ENCODE assay signal across 24 mouse cellular contexts in the genomic region with DNA sequence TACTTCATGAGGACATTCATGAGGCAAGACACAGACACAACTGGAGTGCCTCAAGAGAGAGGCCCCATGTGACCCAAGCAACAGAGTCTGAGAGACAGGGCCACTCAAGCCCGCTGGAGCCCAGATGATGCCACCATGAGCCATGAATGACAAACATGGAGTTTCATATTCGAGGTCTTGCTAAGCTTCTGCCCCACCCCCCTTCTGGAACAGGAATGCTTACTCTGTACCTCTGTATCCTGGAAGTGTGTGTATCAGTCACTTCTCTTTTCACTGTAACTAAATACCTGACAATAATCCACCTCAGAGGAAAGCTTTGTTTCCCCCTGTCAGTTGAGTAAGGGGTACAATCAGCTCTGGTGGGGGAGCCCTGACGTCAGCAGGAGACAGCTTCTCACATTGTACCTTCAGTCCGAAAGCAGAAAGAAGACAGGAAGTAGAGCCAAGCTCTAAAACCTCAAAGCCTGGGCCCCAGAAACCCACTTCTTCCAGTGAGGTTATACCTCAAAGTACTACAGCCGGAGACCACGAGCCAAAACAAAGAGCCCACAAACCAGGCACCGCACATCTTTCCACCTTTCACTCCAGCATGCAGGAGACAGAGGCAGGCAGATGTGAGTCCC. TPM values are rescaled to one million over a fixed set of nuclear protein-coding genes. Genes with fewer than 3 reads are reported as not detected.
DNase-seq lines count a peak whose midpoint lies in the region; TF ChIP-seq lines count a peak whose summit lies in the region.
"Had no signal": no experiment of that assay in that cellular context is flagged by ENCODE, and none has a peak within 500 bp of the region (broad histone marks: within the 10 kb centered on the region; RNA-seq: fewer than 3 reads in every experiment).

No protein-coding gene starts in this region.

- H3K36me3 ChIP-seq in macrophage (ENCODE audit: inconsistent target), result no peaks in the 10 kb centered on the region
- H3K36me3 ChIP-seq: embryonic facial prominence, embryonic 15.5 days; G1E; heart, embryonic 15.5 days; limb, embryonic 15.5 days; liver, embryonic 15.5 days; midbrain, embryonic 12.5 days; stomach, embryonic 15.5 days had no signal

- H3K27ac ChIP-seq in bone marrow, adult 2 months (ENCODE audit: control insufficient read depth, insufficient read depth, low read depth, low read length, poor library complexity), result peak overlapping the region; percentile 70
- H3K27ac ChIP-seq in macrophage, result peak overlapping the region; percentile 98
- H3K27ac ChIP-seq: embryonic facial prominence, embryonic 15.5 days; heart, embryonic 15.5 days; hindbrain, embryonic 14.5 days; kidney, postnatal 0 days; limb, embryonic 15.5 days; liver, embryonic 15.5 days; midbrain, embryonic 12.5 days; stomach, embryonic 15.5 days had no signal

- 19% methylated on average over 7 of the region's 7 CpGs for WGBS in bone marrow, adult 2 months
- WGBS in macrophage (ENCODE audit: missing documents), result 17% methylated on average over 7 of the region's 7 CpGs

- TF ChIP-seq CTCF in bone marrow, adult 2 months (IDR thresholded peaks at IDR 0.05; ENCODE audit: control insufficient read depth, insufficient read depth, low read length), result no peak

- peak; percentile 43 for DNase-seq in spleen, postnatal 36 days (ENCODE audit: low spot score in 2 of 2)
- no peak for DNase-seq in spleen, adult 18-20 months
- DNase-seq in heart, adult 8-10 months (ENCODE audit: low spot score), result no peak
- DNase-seq in lung, postnatal 14 days, result no peak
- DNase-seq in kidney, postnatal 4 days, result no peak
- DNase-seq: adrenal gland, adult 8-10 months; cerebellum, adult 2 months; cerebellum, postnatal 25 days; gastrocnemius, postnatal 25 days; heart, postnatal 36 days; left cerebral cortex, postnatal 4 days; thymus, postnatal 4 days had no signal

- H3K4me1 ChIP-seq in bone marrow, adult 2 months (ENCODE audit: control insufficient read depth, insufficient read depth, low read length), result peaks cover 11% of the 10 kb centered on the region
- H3K4me1 ChIP-seq: embryonic facial prominence, embryonic 15.5 days; limb, embryonic 15.5 days; liver, embryonic 15.5 days; stomach, embryonic 15.5 days had no signal

- no peak for TF ChIP-seq POLR2A in bone marrow, adult 2 months (IDR thresholded peaks at IDR 0.05; ENCODE audit: borderline replicate concordance, control insufficient read depth, low read depth, low read length)

- H3K79me2 ChIP-seq in macrophage (ENCODE audit: inconsistent target), result peaks cover 75% of the 10 kb centered on the region

- H3K4me3 ChIP-seq in bone marrow, adult 2 months (replicated peaks; ENCODE audit: control insufficient read depth, low read depth, low read length), result no peak overlapping the region
- H3K4me3 ChIP-seq in macrophage (ENCODE audit: inconsistent target), result no peak overlapping the region
- H3K4me3 ChIP-seq: embryonic facial prominence, embryonic 15.5 days; heart, embryonic 15.5 days; limb, embryonic 15.5 days; liver, embryonic 15.5 days; midbrain, embryonic 12.5 days; stomach, embryonic 15.5 days had no signal

RNA-seq across cellular contexts. Expression of gene Ankrd33b, which starts 34.9 kb away (rescaled TPM):
- 1.2 and 3.9 TPM in 2 replicates for polyA plus RNA-seq in bone marrow, adult 2 months (2011; ENCODE audit: insufficient read depth, insufficient read length, low replicate concordance, missing spikeins)
- total RNA-seq in macrophage (2018; cell fraction: chromatin; rRNA removed), result 100 to 1,000 TPM in 20 of 26 experiments, 10 to 100 TPM in 6; 61.5 to 833 (median 201) TPM
- 100 to 1,000 TPM in 3 of 26 experiments, 10 to 100 TPM in 23; 16.5 to 151 (median 40.9) TPM for total RNA-seq in macrophage (2018; cell fraction: cytosol; rRNA removed)
- 100 to 1,000 TPM in 19 of 26 experiments, 10 to 100 TPM in 7; 37.9 to 414 (median 149) TPM for total RNA-seq in macrophage (2018; cell fraction: nucleus; rRNA removed)
- 17.4 to 30.3 TPM (median 22.9 TPM) in 3 replicates for polyA plus RNA-seq in macrophage (2018)
- total RNA-seq in heart, adult 8-10 months (2022), result 10 to 100 TPM; 26.4 to 31.4 (median 29.1) TPM
- polyA plus RNA-seq: G1E; inflammation-experienced regulatory T-cells, adult 6 months had no signal

Comparison
In these comparisons a context has a peak if more than half of its experiments do, and no peak if none do; other contexts are left out.
1. DNase-seq: peak in spleen, postnatal 36 days (2 of 2); none in spleen, adult 18-20 months (0 of 2), heart, adult 8-10 months (single experiment), lung, postnatal 14 days (single experiment) and kidney, postnatal 4 days (0 of 2).